Mouse (Mus musculus): ENCODE data around the gene Tmem59l. TPM values are rescaled to one million over a fixed set of nuclear protein-coding genes. Genes with fewer than 3 reads are reported as not detected.

Tmem59l gene
- polyA plus RNA-seq, 1 experiment: 10.5 TPM

GRCm38 (mm10) chr8:70502540-70502939, 15.4 kb upstream of the Tmem59l start:
- TF ChIP-seq POLR2A (IDR thresholded peaks at IDR 0.05; ENCODE audit: borderline replicate concordance, extremely low read depth, low read depth, low read length): no peak
- TF ChIP-seq CTCF (IDR thresholded peaks at IDR 0.05; ENCODE audit: insufficient read depth, low read length): no peak
- 56% methylated on average over 12 of the region's 12 CpGs for WGBS
- Histone ChIP-seq H3K4me1 (ENCODE audit: control insufficient read depth, insufficient read depth, low read length) (peaks cover 11% of the 10 kb centered on the region), H3K4me3 (replicated peaks; ENCODE audit: extremely low read depth, low read depth, low read length) (no peak overlapping the region)
- DNase-seq: no peak

GRCm38 (mm10) chr8:70501820-70502529, 14.8 kb upstream of the Tmem59l start:
- Histone ChIP-seq H3K4me1 (ENCODE audit: control insufficient read depth, insufficient read depth, low read length) (peaks cover 11% of the 10 kb centered on the region), H3K4me3 (replicated peaks; ENCODE audit: extremely low read depth, low read depth, low read length) (no peak overlapping the region)
- DNase-seq: no peak
- TF ChIP-seq POLR2A (IDR thresholded peaks at IDR 0.05; ENCODE audit: borderline replicate concordance, extremely low read depth, low read depth, low read length): no peak
- TF ChIP-seq CTCF (IDR thresholded peaks at IDR 0.05; ENCODE audit: insufficient read depth, low read length): no peak
- WGBS: 29% methylated on average over 23 of the region's 23 CpGs

- Histone ChIP-seq H3K4me1 (ENCODE audit: control insufficient read depth, insufficient read depth, low read length) (peaks cover 4% of the 10 kb centered on the region; the same call in 1 of the 2 replicates), H3K4me3 (replicated peaks; ENCODE audit: extremely low read depth, low read depth, low read length) (no peak overlapping the region)
- WGBS: 15% methylated on average over 39 of the region's 39 CpGs
- peak; percentile 37 for DNase-seq
- TF ChIP-seq POLR2A (IDR thresholded peaks at IDR 0.05; ENCODE audit: borderline replicate concordance, extremely low read depth, low read depth, low read length) (no peak), CTCF (IDR thresholded peaks at IDR 0.05; ENCODE audit: insufficient read depth, low read length) (no peak)
These were observed 13.5 kb upstream of the Tmem59l start for GRCm38 (mm10) chr8:70500386-70501301.

- TF ChIP-seq CTCF (IDR thresholded peaks at IDR 0.05; ENCODE audit: insufficient read depth, low read length): no peak
- TF ChIP-seq POLR2A (IDR thresholded peaks at IDR 0.05; ENCODE audit: borderline replicate concordance, extremely low read depth, low read depth, low read length): no peak
- Histone ChIP-seq H3K4me3 (replicated peaks; ENCODE audit: extremely low read depth, low read depth, low read length) (no peak overlapping the region), H3K4me1 (ENCODE audit: control insufficient read depth, insufficient read depth, low read length) (peaks cover 2% of the 10 kb centered on the region; the same call in 1 of the 2 replicates)
- WGBS: 35% methylated on average over 12 of the region's 12 CpGs
- DNase-seq: no peak
These were observed 8.6 kb upstream of the Tmem59l start for GRCm38 (mm10) chr8:70495771-70496062.

- DNase-seq: no peak
- WGBS: 21% methylated on average over 21 of the region's 21 CpGs
- no peak for TF ChIP-seq CTCF (IDR thresholded peaks at IDR 0.05; ENCODE audit: insufficient read depth, low read length)
- TF ChIP-seq POLR2A (IDR thresholded peaks at IDR 0.05; ENCODE audit: borderline replicate concordance, extremely low read depth, low read depth, low read length): no peak
- H3K4me3 ChIP-seq (replicated peaks; ENCODE audit: extremely low read depth, low read depth, low read length): no peak overlapping the region
- H3K4me1 ChIP-seq (ENCODE audit: control insufficient read depth, insufficient read depth, low read length): peaks cover 2% of the 10 kb centered on the region; the same call in 1 of the 2 replicates
These were observed 8.0 kb upstream of the Tmem59l start for GRCm38 (mm10) chr8:70495001-70495770.

GRCm38 (mm10) chr8:70494416-70494945, 7.3 kb upstream of the Tmem59l start:
- WGBS: 6% methylated on average over 24 of the region's 28 CpGs
- TF ChIP-seq CTCF (IDR thresholded peaks at IDR 0.05; ENCODE audit: insufficient read depth, low read length) (no peak), POLR2A (IDR thresholded peaks at IDR 0.05; ENCODE audit: borderline replicate concordance, extremely low read depth, low read depth, low read length) (no peak)
- DNase-seq: no peak
- no peak overlapping the region for H3K4me3 ChIP-seq (replicated peaks; ENCODE audit: extremely low read depth, low read depth, low read length)
- peaks cover 4% of the 10 kb centered on the region; the same call in 1 of the 2 replicates for H3K4me1 ChIP-seq (ENCODE audit: control insufficient read depth, insufficient read depth, low read length)

GRCm38 (mm10) chr8:70493692-70494415, 6.7 kb upstream of the Tmem59l start:
- no peak overlapping the region for H3K4me3 ChIP-seq (replicated peaks; ENCODE audit: extremely low read depth, low read depth, low read length)
- peaks cover 8% of the 10 kb centered on the region; the same call in 1 of the 2 replicates for H3K4me1 ChIP-seq (ENCODE audit: control insufficient read depth, insufficient read depth, low read length)
- no peak for TF ChIP-seq POLR2A (IDR thresholded peaks at IDR 0.05; ENCODE audit: borderline replicate concordance, extremely low read depth, low read depth, low read length)
- TF ChIP-seq CTCF (IDR thresholded peaks at IDR 0.05; ENCODE audit: insufficient read depth, low read length): no peak
- 2% methylated on average over 46 of the region's 47 CpGs for WGBS
- DNase-seq: no peak
